Mouse (Mus musculus): Measurements from ENCODE around the gene Trit1. TPM values are rescaled to one million over a fixed set of nuclear protein-coding genes. Genes with fewer than 3 reads are reported as not detected.

Gene Trit1
- polyA plus RNA-seq, 1 experiment from 2014 or later, result 19.2 TPM

DNA sequence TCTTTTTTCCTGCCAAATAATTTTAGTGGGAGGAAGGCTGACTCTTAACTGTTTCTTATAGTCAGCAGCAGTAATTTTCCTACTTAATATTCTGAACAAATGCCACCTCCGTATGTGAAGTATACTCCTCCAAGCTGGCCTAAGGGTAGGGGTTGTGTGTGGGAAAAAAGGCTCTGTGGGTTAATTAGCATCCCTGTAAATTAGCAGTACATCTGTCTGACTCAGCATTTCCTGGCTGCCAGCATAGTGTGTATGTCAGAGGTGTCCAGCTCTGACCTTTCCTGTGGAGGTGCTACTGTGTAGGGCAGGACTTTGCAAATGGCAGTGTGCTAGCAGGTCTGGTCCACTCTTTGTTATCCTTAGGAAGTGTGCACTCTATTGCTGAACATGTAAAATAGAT, 27.5 kb downstream of the Trit1 start:
- WGBS, result 93% methylated on average over 1 of the region's 1 CpGs
- no peaks in the 10 kb centered on the region for H3K27me3 ChIP-seq (ENCODE audit: control insufficient read depth, insufficient read depth, low read length)
- peaks cover 3% of the 10 kb centered on the region; the same call in 1 of the 2 replicates for H3K4me1 ChIP-seq (ENCODE audit: control insufficient read depth, insufficient read depth, low read length)
- peaks cover 16% of the 10 kb centered on the region for H3K36me3 ChIP-seq (ENCODE audit: control insufficient read depth, insufficient read depth, low read length)
- no peaks in the 10 kb centered on the region for H3K9me3 ChIP-seq (ENCODE audit: control insufficient read depth, low read depth, low read length)
- H3K27ac ChIP-seq (ENCODE audit: low read length), result no peak overlapping the region
- H3K4me3 ChIP-seq (ENCODE audit: low read depth, low read length), result no peak overlapping the region
- H3K9ac ChIP-seq (replicated peaks; ENCODE audit: low read depth, low read length), result no peak overlapping the region
- H3K4me2 ChIP-seq (replicated peaks; ENCODE audit: low read depth, low read length), result no peak overlapping the region
- no peak for ATAC-seq (ENCODE audit: insufficient number of reproducible peaks, insufficient read depth, low FRiP score, low read depth)

DNA sequence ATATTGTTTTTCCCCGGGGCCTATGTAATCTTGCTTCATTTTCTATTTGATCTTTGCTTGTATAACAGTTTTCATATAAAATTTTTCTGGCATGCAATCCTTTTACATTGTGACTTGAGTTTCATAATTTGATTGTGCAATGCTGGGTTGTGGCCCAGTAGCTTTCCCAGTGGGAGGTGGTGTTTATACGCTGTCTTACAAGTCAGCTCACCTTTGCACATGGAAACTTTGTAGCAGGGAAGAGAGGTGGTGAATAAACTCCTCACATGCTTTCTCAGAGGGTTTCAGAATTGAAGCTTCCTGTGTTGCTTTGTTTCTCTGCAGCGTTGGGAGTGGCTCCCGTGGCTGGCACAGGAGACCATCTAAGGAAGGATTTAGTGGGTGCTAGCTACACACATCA, 28.4 kb downstream of the Trit1 start:
- no peak for ATAC-seq (ENCODE audit: insufficient number of reproducible peaks, insufficient read depth, low FRiP score, low read depth)
- 89% methylated on average over 4 of the region's 4 CpGs for WGBS
- no peak overlapping the region for H3K27ac ChIP-seq (ENCODE audit: low read length)
- H3K9ac ChIP-seq (replicated peaks; ENCODE audit: low read depth, low read length), result no peak overlapping the region
- H3K9me3 ChIP-seq (ENCODE audit: control insufficient read depth, low read depth, low read length), result no peaks in the 10 kb centered on the region
- no peaks in the 10 kb centered on the region for H3K27me3 ChIP-seq (ENCODE audit: control insufficient read depth, insufficient read depth, low read length)
- H3K36me3 ChIP-seq (ENCODE audit: control insufficient read depth, insufficient read depth, low read length), result peaks cover 20% of the 10 kb centered on the region
- H3K4me1 ChIP-seq (ENCODE audit: control insufficient read depth, insufficient read depth, low read length), result peaks cover 3% of the 10 kb centered on the region; the same call in 1 of the 2 replicates
- no peak overlapping the region for H3K4me2 ChIP-seq (replicated peaks; ENCODE audit: low read depth, low read length)
- no peak overlapping the region for H3K4me3 ChIP-seq (ENCODE audit: low read depth, low read length)

DNA sequence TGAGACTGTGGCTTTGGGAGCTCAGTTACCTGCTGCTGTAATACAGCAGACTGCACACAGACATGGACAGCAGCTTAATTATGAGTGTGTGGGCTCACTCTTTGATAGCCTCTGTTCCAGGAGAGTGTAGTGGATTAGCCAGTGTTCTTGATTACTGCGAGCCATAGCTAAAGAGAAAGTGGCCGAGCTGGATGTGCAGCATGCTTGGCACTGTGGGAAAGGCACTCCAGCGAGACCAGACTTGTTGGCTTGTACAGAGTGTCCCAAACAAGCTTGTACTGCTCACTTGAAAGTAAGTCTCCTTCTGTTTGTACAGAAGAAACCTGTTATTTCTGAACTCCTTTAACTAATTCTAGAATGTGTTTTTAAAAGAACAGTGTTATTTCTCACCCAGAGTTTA, 29.9 kb downstream of the Trit1 start:
- Histone ChIP-seq H3K4me2 (replicated peaks; ENCODE audit: low read depth, low read length) (no peak overlapping the region), H3K4me1 (ENCODE audit: control insufficient read depth, insufficient read depth, low read length) (peaks cover 17% of the 10 kb centered on the region), H3K36me3 (ENCODE audit: control insufficient read depth, insufficient read depth, low read length) (peaks cover 13% of the 10 kb centered on the region; the same call in 1 of the 2 replicates), H3K27ac (ENCODE audit: low read length) (peak overlapping the region; percentile 39; the same call in 1 of the 2 replicates), H3K9me3 (ENCODE audit: control insufficient read depth, low read depth, low read length) (no peaks in the 10 kb centered on the region), H3K9ac (replicated peaks; ENCODE audit: low read depth, low read length) (no peak overlapping the region), H3K27me3 (ENCODE audit: control insufficient read depth, insufficient read depth, low read length) (no peaks in the 10 kb centered on the region), H3K4me3 (ENCODE audit: low read depth, low read length) (no peak overlapping the region)
- ATAC-seq (ENCODE audit: insufficient number of reproducible peaks, insufficient read depth, low FRiP score, low read depth), result 0 out of 2 replicates have a peak, but pooled peaks have one; percentile 42
- 63% methylated on average over 3 of the region's 3 CpGs for WGBS

DNA sequence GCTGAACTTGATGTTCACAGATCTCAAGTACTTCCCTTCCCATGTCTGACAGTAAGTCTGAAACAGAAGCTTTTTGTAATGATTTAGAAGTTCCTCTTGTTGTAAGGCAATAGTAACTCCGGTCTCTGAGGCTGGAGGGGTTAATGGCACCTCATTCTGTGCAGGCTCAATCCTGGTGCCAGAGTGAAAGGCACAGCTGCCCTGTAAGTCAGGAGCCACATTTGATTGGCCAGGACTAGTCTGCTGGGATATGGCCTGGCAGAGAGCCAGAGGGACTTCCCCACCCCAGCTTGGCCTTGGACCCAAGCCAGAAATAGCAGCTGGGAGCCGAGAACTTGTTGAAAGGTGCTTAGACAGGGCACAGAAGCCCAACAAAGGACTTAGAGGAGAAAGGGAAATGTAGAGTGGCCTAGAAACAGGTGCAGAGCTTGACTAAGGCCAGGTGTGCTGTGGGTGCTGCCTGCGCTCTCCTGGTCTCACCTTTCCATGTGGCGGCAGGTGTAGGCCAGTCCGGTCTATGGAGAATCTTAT, 34.3 kb downstream of the Trit1 start:
- Histone ChIP-seq H3K9me3 (ENCODE audit: control insufficient read depth, low read depth, low read length) (no peaks in the 10 kb centered on the region), H3K4me2 (replicated peaks; ENCODE audit: low read depth, low read length) (no peak overlapping the region), H3K4me3 (ENCODE audit: low read depth, low read length) (no peak overlapping the region), H3K36me3 (ENCODE audit: control insufficient read depth, insufficient read depth, low read length) (peaks cover 38% of the 10 kb centered on the region), H3K27ac (ENCODE audit: low read length) (peak overlapping the region; percentile 58), H3K9ac (replicated peaks; ENCODE audit: low read depth, low read length) (no peak overlapping the region), H3K4me1 (ENCODE audit: control insufficient read depth, insufficient read depth, low read length) (peaks cover 20% of the 10 kb centered on the region), H3K27me3 (ENCODE audit: control insufficient read depth, insufficient read depth, low read length) (no peaks in the 10 kb centered on the region)
- WGBS, result 39% methylated on average over 5 of the region's 5 CpGs
- ATAC-seq (ENCODE audit: insufficient number of reproducible peaks, insufficient read depth, low FRiP score, low read depth), result peak; percentile 86

DNA sequence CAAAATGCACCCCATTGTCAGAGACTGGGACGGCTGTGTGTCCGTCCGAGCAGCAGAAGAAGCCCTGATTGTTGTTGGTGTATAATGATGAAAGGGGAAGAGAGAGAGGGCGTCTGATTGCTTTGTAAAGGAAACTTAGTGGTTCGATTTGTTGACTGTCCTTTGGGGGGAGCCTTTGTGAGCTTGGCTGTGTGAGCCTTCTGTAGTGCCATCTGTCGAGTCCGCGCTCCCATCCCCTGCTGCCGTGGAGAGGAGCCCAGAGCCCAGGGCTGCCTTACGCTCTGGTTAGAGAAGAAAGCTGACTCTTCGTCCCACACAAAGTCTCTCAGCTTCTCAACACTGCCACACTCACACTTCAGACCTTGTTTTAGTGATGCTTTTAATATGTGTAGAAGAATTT, 36.8 kb downstream of the Trit1 start:
- Histone ChIP-seq H3K4me1 (ENCODE audit: control insufficient read depth, insufficient read depth, low read length) (peaks cover 16% of the 10 kb centered on the region), H3K4me2 (replicated peaks; ENCODE audit: low read depth, low read length) (no peak overlapping the region), H3K9ac (replicated peaks; ENCODE audit: low read depth, low read length) (no peak overlapping the region), H3K9me3 (ENCODE audit: control insufficient read depth, low read depth, low read length) (no peaks in the 10 kb centered on the region), H3K27ac (ENCODE audit: low read length) (no peak overlapping the region), H3K36me3 (ENCODE audit: control insufficient read depth, insufficient read depth, low read length) (peaks cover 35% of the 10 kb centered on the region), H3K4me3 (ENCODE audit: low read depth, low read length) (no peak overlapping the region), H3K27me3 (ENCODE audit: control insufficient read depth, insufficient read depth, low read length) (no peaks in the 10 kb centered on the region)
- WGBS, result 78% methylated on average over 11 of the region's 11 CpGs
- ATAC-seq (ENCODE audit: insufficient number of reproducible peaks, insufficient read depth, low FRiP score, low read depth), result no peak

DNA sequence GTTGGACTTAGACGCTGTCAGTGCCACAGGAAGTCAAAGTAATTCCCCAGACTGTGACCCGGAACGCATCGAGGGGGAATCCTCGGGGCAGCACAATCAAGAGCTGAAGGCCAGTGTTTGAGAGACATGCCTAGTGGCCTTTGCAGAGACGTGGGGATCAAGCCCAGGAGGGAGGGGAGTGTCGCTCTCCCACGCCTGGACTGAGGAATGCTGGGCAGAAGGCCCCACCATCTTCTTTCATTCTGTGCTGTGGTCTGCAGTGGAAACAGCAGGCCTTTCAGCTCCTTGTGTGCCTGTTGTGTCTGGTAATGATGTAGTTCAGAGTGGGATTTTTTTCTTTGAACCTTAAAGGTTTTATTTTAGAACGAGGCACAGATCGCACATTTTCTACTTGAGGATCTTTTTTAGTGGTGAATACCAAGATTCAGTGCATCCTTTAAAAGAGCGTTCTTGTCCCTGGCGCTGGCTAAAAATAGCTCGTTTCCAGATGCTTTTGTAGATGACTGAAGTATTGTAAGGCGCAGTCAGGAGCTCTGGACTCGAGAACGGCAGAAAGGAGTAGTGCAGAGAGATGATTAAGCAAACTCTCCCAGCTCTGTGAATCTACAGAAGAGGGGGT, 37.9 kb downstream of the Trit1 start:
- Histone ChIP-seq H3K9me3 (ENCODE audit: control insufficient read depth, low read depth, low read length) (no peaks in the 10 kb centered on the region), H3K4me2 (replicated peaks; ENCODE audit: low read depth, low read length) (no peak overlapping the region), H3K4me1 (ENCODE audit: control insufficient read depth, insufficient read depth, low read length) (peaks cover 16% of the 10 kb centered on the region), H3K36me3 (ENCODE audit: control insufficient read depth, insufficient read depth, low read length) (peaks cover 31% of the 10 kb centered on the region), H3K9ac (replicated peaks; ENCODE audit: low read depth, low read length) (no peak overlapping the region), H3K27me3 (ENCODE audit: control insufficient read depth, insufficient read depth, low read length) (no peaks in the 10 kb centered on the region), H3K27ac (ENCODE audit: low read length) (no peak overlapping the region), H3K4me3 (ENCODE audit: low read depth, low read length) (no peak overlapping the region)
- 75% methylated on average over 16 of the region's 16 CpGs for WGBS
- ATAC-seq (ENCODE audit: insufficient number of reproducible peaks, insufficient read depth, low FRiP score, low read depth), result no peak

DNA sequence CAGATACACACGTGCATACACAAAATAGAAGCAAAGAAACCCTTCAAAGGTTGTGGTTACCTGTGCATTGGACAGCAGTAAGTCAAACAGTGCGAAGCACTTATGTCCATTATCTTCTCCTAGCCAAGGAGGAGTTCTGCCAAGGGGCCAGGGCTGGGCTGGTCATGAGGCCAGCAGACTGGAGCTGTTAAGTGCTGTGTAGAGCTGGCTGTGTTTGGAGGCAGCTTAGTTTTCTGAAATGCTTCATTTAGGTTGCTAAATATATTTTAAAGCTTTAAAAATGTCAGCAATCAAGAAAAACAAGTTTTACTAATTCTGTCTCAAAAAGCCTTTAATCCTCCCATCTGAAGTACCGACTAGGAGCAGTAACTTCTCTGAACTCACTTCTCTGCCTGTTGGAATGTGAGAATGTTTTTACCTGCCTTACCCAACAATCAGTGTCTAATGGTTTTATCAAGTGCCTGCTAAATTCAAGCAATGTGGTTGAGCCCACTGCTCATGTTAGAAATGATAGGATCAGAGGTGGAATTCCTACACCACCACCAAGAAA, 40.2 kb downstream of the Trit1 start:
- Histone ChIP-seq H3K9ac (replicated peaks; ENCODE audit: low read depth, low read length) (no peak overlapping the region), H3K27ac (ENCODE audit: low read length) (peak overlapping the region; percentile 35; the same call in 1 of the 2 replicates), H3K4me1 (ENCODE audit: control insufficient read depth, insufficient read depth, low read length) (0 out of 2 replicates have a peak, but pooled peaks cover 2% of the 10 kb centered on the region), H3K27me3 (ENCODE audit: control insufficient read depth, insufficient read depth, low read length) (no peaks in the 10 kb centered on the region), H3K4me3 (ENCODE audit: low read depth, low read length) (no peak overlapping the region), H3K36me3 (ENCODE audit: control insufficient read depth, insufficient read depth, low read length) (peaks cover 31% of the 10 kb centered on the region), H3K9me3 (ENCODE audit: control insufficient read depth, low read depth, low read length) (no peaks in the 10 kb centered on the region), H3K4me2 (replicated peaks; ENCODE audit: low read depth, low read length) (no peak overlapping the region)
- no peak for ATAC-seq (ENCODE audit: insufficient number of reproducible peaks, insufficient read depth, low FRiP score, low read depth)
- WGBS, result 65% methylated on average over 3 of the region's 3 CpGs

DNA sequence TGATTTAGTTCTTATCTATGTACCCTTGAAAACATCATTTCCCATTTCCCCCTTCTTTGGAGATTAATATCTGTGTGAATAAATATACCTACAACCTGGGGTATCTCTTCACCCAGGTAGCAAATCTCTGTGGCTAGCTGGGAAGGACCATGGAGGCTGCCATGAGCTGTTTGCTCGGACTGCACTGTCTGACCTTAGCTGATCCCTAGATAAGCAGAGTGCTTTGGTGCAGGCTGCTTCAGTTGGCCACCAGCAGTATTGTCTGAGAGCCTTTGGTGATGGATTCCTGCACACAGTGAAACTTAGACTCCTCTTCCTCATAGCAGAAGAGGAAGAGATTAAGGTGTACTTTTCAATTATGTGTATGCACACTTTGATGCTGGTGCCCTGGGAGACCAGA, 41.6 kb downstream of the Trit1 start:
- WGBS, result 24% methylated on average over 1 of the region's 1 CpGs
- Histone ChIP-seq H3K9ac (replicated peaks; ENCODE audit: low read depth, low read length) (no peak overlapping the region), H3K4me2 (replicated peaks; ENCODE audit: low read depth, low read length) (no peak overlapping the region), H3K27ac (ENCODE audit: low read length) (no peak overlapping the region), H3K4me3 (ENCODE audit: low read depth, low read length) (no peak overlapping the region), H3K4me1 (ENCODE audit: control insufficient read depth, insufficient read depth, low read length) (no peaks in the 10 kb centered on the region), H3K36me3 (ENCODE audit: control insufficient read depth, insufficient read depth, low read length) (peaks cover 27% of the 10 kb centered on the region), H3K27me3 (ENCODE audit: control insufficient read depth, insufficient read depth, low read length) (no peaks in the 10 kb centered on the region), H3K9me3 (ENCODE audit: control insufficient read depth, low read depth, low read length) (no peaks in the 10 kb centered on the region)
- ATAC-seq (ENCODE audit: insufficient number of reproducible peaks, insufficient read depth, low FRiP score, low read depth), result no peak

Data from stomach, embryonic 14.5 days (tissue).